In genomic region chr7:43545656-43546545, GRCm38 (mm10) we compare ENCODE assay signal across 26 mouse cellular contexts. TPM values are rescaled to one million over a fixed set of nuclear protein-coding genes. Genes with fewer than 3 reads are reported as not detected.
A peak's percentile ranks its signal among the peaks of the same experiment; 100 is the strongest.
DNase-seq lines count a peak whose midpoint lies in the region; ATAC-seq and TF ChIP-seq lines count a peak whose summit lies in the region.
"Had no signal": no experiment of that assay in that cellular context is flagged by ENCODE, and none has a peak within 500 bp of the region (broad histone marks: within the 10 kb centered on the region; RNA-seq: fewer than 3 reads in every experiment).

No protein-coding gene starts in this region.

- no peak overlapping the region; the same call in 1 of the 2 replicates for H3K27ac ChIP-seq in forebrain, embryonic 16.5 days (ENCODE audit: low read length)
- no peak overlapping the region for H3K27ac ChIP-seq in forebrain, embryonic 10.5 days
- H3K27ac ChIP-seq: embryonic facial prominence, embryonic 15.5 days; heart, embryonic 10.5 days; hindbrain, embryonic 13.5 days; left cerebral cortex, adult 2 months; liver, embryonic 13.5 days; midbrain, embryonic 13.5 days; stomach, postnatal 0 days had no signal

- WGBS in forebrain, embryonic 16.5 days: 73% methylated on average over 7 of the region's 7 CpGs
- WGBS in forebrain, embryonic 10.5 days: 82% methylated on average over 7 of the region's 7 CpGs

- ATAC-seq in forebrain, embryonic 16.5 days: 0 out of 2 replicates have a peak, but pooled peaks have one; percentile 28
- ATAC-seq in granulocyte monocyte progenitor cell, adult 5-6 weeks (replicated peaks; ENCODE audit: poor library complexity, severe bottlenecking): peak; percentile 78
- ATAC-seq: midbrain, embryonic 13.5 days had no signal

- peaks cover 2% of the 10 kb centered on the region; the same call in 1 of the 2 replicates for H3K4me1 ChIP-seq in forebrain, embryonic 16.5 days (replicated peaks; ENCODE audit: control insufficient read depth, insufficient read depth, low read length)
- no peaks in the 10 kb centered on the region for H3K4me1 ChIP-seq in forebrain, embryonic 10.5 days
- H3K4me1 ChIP-seq: embryonic facial prominence, embryonic 15.5 days; heart, embryonic 10.5 days; hindbrain, embryonic 13.5 days; liver, embryonic 13.5 days; midbrain, embryonic 13.5 days had no signal

- TF ChIP-seq POLR2A in myocyte (IDR thresholded peaks at IDR 0.05; ENCODE audit: insufficient read length, low read depth): no peak

- no peak overlapping the region for H3K4me3 ChIP-seq in forebrain, embryonic 16.5 days (replicated peaks; ENCODE audit: low read length)
- H3K4me3 ChIP-seq in forebrain, embryonic 10.5 days: no peak overlapping the region
- H3K4me3 ChIP-seq in myocyte: no peak overlapping the region
- H3K4me3 ChIP-seq: embryonic facial prominence, embryonic 15.5 days; heart, embryonic 10.5 days; hindbrain, embryonic 13.5 days; left cerebral cortex, adult 2 months; liver, embryonic 13.5 days; midbrain, embryonic 13.5 days had no signal

- DNase-seq in forebrain, embryonic 10.5 days (ENCODE audit: extremely low spot score, low spot score): no peak
- DNase-seq in lung, postnatal 25 days (ENCODE audit: low spot score): peak; percentile 29
- DNase-seq in lung, postnatal 10 days: no peak
- DNase-seq in layer of hippocampus, postnatal 14 days (ENCODE audit: low spot score in 2 of 2): no peak
- no peak for DNase-seq in spleen, postnatal 4 days (ENCODE audit: low spot score in 2 of 2)
- DNase-seq: adrenal gland, adult 2 months; cerebellum, postnatal 25 days; gastrocnemius, postnatal 25 days; kidney, adult 8-10 months; kidney, postnatal 25 days; liver, embryonic 13.5 days; right cerebral cortex, postnatal 14 days had no signal

- no peaks in the 10 kb centered on the region for H3K27me3 ChIP-seq in forebrain, embryonic 16.5 days (replicated peaks; ENCODE audit: control insufficient read depth, insufficient read depth, low read length)
- no peaks in the 10 kb centered on the region for H3K27me3 ChIP-seq in forebrain, embryonic 10.5 days (ENCODE audit: poor library complexity, severe bottlenecking)
- H3K27me3 ChIP-seq in myocyte (ENCODE audit: control insufficient read depth, insufficient read depth, insufficient read length): no peaks in the 10 kb centered on the region
- H3K27me3 ChIP-seq: embryonic facial prominence, embryonic 15.5 days; hindbrain, embryonic 13.5 days; liver, embryonic 13.5 days; midbrain, embryonic 13.5 days had no signal

- H3K4me2 ChIP-seq in forebrain, embryonic 16.5 days (ENCODE audit: low read length): no peak overlapping the region
- peak overlapping the region; percentile 8 for H3K4me2 ChIP-seq in myocyte (ENCODE audit: low read depth)
- H3K4me2 ChIP-seq: embryonic facial prominence, embryonic 15.5 days; hindbrain, embryonic 13.5 days; liver, embryonic 13.5 days; midbrain, embryonic 13.5 days had no signal

- H3K9me3 ChIP-seq in forebrain, embryonic 16.5 days (ENCODE audit: control insufficient read depth, low read length): no peaks in the 10 kb centered on the region
- H3K9me3 ChIP-seq in forebrain, embryonic 10.5 days: no peaks in the 10 kb centered on the region
- H3K9me3 ChIP-seq: embryonic facial prominence, embryonic 15.5 days; heart, embryonic 10.5 days; hindbrain, embryonic 13.5 days; liver, embryonic 13.5 days; midbrain, embryonic 13.5 days had no signal

- H3K9ac ChIP-seq in forebrain, embryonic 16.5 days (replicated peaks; ENCODE audit: low read depth, low read length): no peak overlapping the region
- H3K9ac ChIP-seq: embryonic facial prominence, embryonic 15.5 days; hindbrain, embryonic 13.5 days; liver, embryonic 13.5 days; midbrain, embryonic 13.5 days had no signal

- no peaks in the 10 kb centered on the region for H3K79me2 ChIP-seq in myocyte (ENCODE audit: control insufficient read depth, insufficient read depth)

- H3ac ChIP-seq in myocyte (ENCODE audit: control insufficient read depth, insufficient read length): no peak overlapping the region

- no peaks in the 10 kb centered on the region for H3K36me3 ChIP-seq in forebrain, embryonic 16.5 days (ENCODE audit: control insufficient read depth, insufficient read depth)
- H3K36me3 ChIP-seq in forebrain, embryonic 10.5 days (replicated peaks): no peaks in the 10 kb centered on the region
- H3K36me3 ChIP-seq in myocyte (ENCODE audit: control insufficient read depth, insufficient read depth): no peaks in the 10 kb centered on the region
- H3K36me3 ChIP-seq: embryonic facial prominence, embryonic 15.5 days; heart, embryonic 10.5 days; hindbrain, embryonic 13.5 days; liver, embryonic 13.5 days; midbrain, embryonic 13.5 days had no signal

TF ChIP-seq in myocyte, 11 proteins besides CTCF, POLR2A, EP300 and RAD21:
- TF ChIP-seq TCF3 (IDR thresholded peaks at IDR 0.05; ENCODE audit: insufficient read length, low read depth): no peak
- peak; percentile 74 for TF ChIP-seq CEBPB (IDR thresholded peaks at IDR 0.05; ENCODE audit: insufficient read depth, poor library complexity, severe bottlenecking)

RNA-seq across cellular contexts. Expression of gene Cd33, which starts 1.7 kb away (rescaled TPM):
- polyA plus RNA-seq in forebrain, embryonic 16.5 days (2015; fragmentation: Nextera tagmentation; extraction: Ambion mirVana): 0.92 and 1.9 TPM in 2 replicates
- polyA plus RNA-seq in forebrain, embryonic 10.5 days (2016; fragmentation: Nextera tagmentation; extraction: Ambion mirVana): 0.70 and 0.86 TPM in 2 replicates
- total RNA-seq in granulocyte monocyte progenitor cell, adult 5-6 weeks (2014; fragmentation: Nextera tagmentation): 4.0 and 5.7 TPM in 2 replicates
- 2.9 and 4.1 TPM in 2 replicates for total RNA-seq in granulocyte monocyte progenitor cell, adult 5-6 weeks (2017)
- 0.02 TPM for polyA plus RNA-seq in myocyte (2012; fragmentation: generic; extraction: Trizol)
- 1 to 10 TPM; 6.5 to 6.8 TPM for total RNA-seq in layer of hippocampus, postnatal 14 days (2021)

RNA-seq across cellular contexts. Expression of gene Zfp658, which starts 16.2 kb away (rescaled TPM):
- polyA plus RNA-seq in forebrain, embryonic 16.5 days (2015; fragmentation: Nextera tagmentation; extraction: Ambion mirVana): 12.5 TPM in 2 replicates
- polyA plus RNA-seq in forebrain, embryonic 10.5 days (2016; fragmentation: Nextera tagmentation; extraction: Ambion mirVana): 4.8 and 5.1 TPM in 2 replicates
- 1.7 and 1.9 TPM in 2 replicates for total RNA-seq in granulocyte monocyte progenitor cell, adult 5-6 weeks (2014; fragmentation: Nextera tagmentation)
- total RNA-seq in granulocyte monocyte progenitor cell, adult 5-6 weeks (2017): 0.98 and 1.5 TPM in 2 replicates
- 0.72 TPM for polyA plus RNA-seq in myocyte (2012; fragmentation: generic; extraction: Trizol)
- 1 to 10 TPM; 5.9 to 6.5 TPM for total RNA-seq in layer of hippocampus, postnatal 14 days (2021)

RNA-seq across cellular contexts. Expression of gene Zfp719, which starts 33.5 kb away (rescaled TPM):
- polyA plus RNA-seq in forebrain, embryonic 16.5 days (2015; fragmentation: Nextera tagmentation; extraction: Ambion mirVana): 18.5 and 20.9 TPM in 2 replicates
- 14.6 and 15.3 TPM in 2 replicates for polyA plus RNA-seq in forebrain, embryonic 10.5 days (2016; fragmentation: Nextera tagmentation; extraction: Ambion mirVana)
- 9.9 and 19.2 TPM in 2 replicates for total RNA-seq in granulocyte monocyte progenitor cell, adult 5-6 weeks (2014; fragmentation: Nextera tagmentation)
- 7.8 and 10.8 TPM in 2 replicates for total RNA-seq in granulocyte monocyte progenitor cell, adult 5-6 weeks (2017)
- polyA plus RNA-seq in myocyte (2012; fragmentation: generic; extraction: Trizol): 2.8 TPM
- total RNA-seq in layer of hippocampus, postnatal 14 days (2021): 10 to 100 TPM; 20.5 to 25.1 TPM

RNA-seq across cellular contexts. Expression of gene 4931406B18Rik, which starts 40.2 kb away (rescaled TPM):
- polyA plus RNA-seq in forebrain, embryonic 16.5 days (2015; fragmentation: Nextera tagmentation; extraction: Ambion mirVana): not detected in 2 replicates
- polyA plus RNA-seq in forebrain, embryonic 10.5 days (2016; fragmentation: Nextera tagmentation; extraction: Ambion mirVana): not detected in 2 replicates
- not detected in 2 replicates for total RNA-seq in granulocyte monocyte progenitor cell, adult 5-6 weeks (2014; fragmentation: Nextera tagmentation)
- not detected in 2 replicates for total RNA-seq in granulocyte monocyte progenitor cell, adult 5-6 weeks (2017)
- polyA plus RNA-seq in myocyte (2012; fragmentation: generic; extraction: Trizol): not detected
- not detected for total RNA-seq in layer of hippocampus, postnatal 14 days (2021)
- total RNA-seq: adrenal gland, adult 2 months; gastrocnemius, postnatal 25 days; left cerebral cortex, adult 2 months had no signal
- polyA plus RNA-seq: adrenal gland, adult 2 months; embryonic facial prominence, embryonic 15.5 days; forebrain, embryonic 11.5 days; heart, embryonic 10.5 days; heart, postnatal 0 days; hindbrain, embryonic 13.5 days; intestine, embryonic 14.5 days; limb, embryonic 11.5 days; liver, embryonic 13.5 days; spleen, adult 2 months; stomach, postnatal 0 days had no signal

RNA-seq across cellular contexts. Expression of gene Iglon5, which starts 56.0 kb away (rescaled TPM):
- polyA plus RNA-seq in forebrain, embryonic 16.5 days (2015; fragmentation: Nextera tagmentation; extraction: Ambion mirVana): 4.3 and 4.5 TPM in 2 replicates
- polyA plus RNA-seq in forebrain, embryonic 10.5 days (2016; fragmentation: Nextera tagmentation; extraction: Ambion mirVana): 0.80 and 1.1 TPM in 2 replicates
- total RNA-seq in granulocyte monocyte progenitor cell, adult 5-6 weeks (2014; fragmentation: Nextera tagmentation): not detected in 2 replicates
- not detected in 2 replicates for total RNA-seq in granulocyte monocyte progenitor cell, adult 5-6 weeks (2017)
- polyA plus RNA-seq in myocyte (2012; fragmentation: generic; extraction: Trizol): 4.9 TPM
- total RNA-seq in layer of hippocampus, postnatal 14 days (2021): 10 to 100 TPM; 43.2 to 45.0 TPM
- polyA plus RNA-seq: heart, postnatal 0 days; liver, embryonic 13.5 days had no signal
